Mouse (Mus musculus): ENCODE data around the gene Kcnab3.

DNA sequence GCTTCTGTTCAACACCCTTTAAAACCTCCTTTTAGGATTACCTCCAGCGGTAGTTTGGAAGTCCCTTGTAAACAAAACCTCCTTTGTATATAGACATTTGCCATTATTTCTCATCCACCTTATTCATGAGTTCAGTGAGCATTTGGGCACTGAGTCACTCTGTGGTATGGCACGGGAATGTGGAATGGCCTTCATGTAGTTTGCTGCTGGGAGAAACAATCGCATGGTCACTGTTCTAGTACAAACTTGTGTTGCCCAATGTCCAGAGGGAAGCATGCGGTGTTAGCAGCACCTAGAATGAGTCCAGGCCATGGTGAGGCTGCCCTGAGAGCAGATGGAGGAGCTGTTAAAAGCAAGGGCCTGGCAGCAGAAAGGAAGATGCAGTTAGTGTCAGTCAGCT, 8.7 kb downstream of the Kcnab3 start:
- TF ChIP-seq CTCF (IDR thresholded peaks at IDR 0.05; ENCODE audit: low read depth) (no peak), EP300 (IDR thresholded peaks at IDR 0.05; ENCODE audit: low read depth) (no peak)

Data from liver, postnatal 0 days (tissue).